Mouse (Mus musculus): ENCODE results near the gene Tmem267. TPM values are rescaled to one million over a fixed set of nuclear protein-coding genes. Genes with fewer than 3 reads are reported as not detected.

Gene Tmem267
- total RNA-seq, 2 experiments from 2014 or later, result 12.3 to 14.2 TPM

Other genes with a start within 250 kb of the Tmem267 start
- gene Paip1, start 59.4 kb upstream of the Tmem267 start, total RNA-seq (2021), result 10 to 100 TPM; 78.6 to 79.2 TPM
- gene 4833420G17Rik, start 25.3 kb upstream of the Tmem267 start, total RNA-seq (2021), result 1 to 10 TPM; 5.4 to 6.6 TPM
- gene 3110070M22Rik, start 344 bp downstream of the Tmem267 start, total RNA-seq (2021), result under 1 TPM; 0.32 to 0.49 TPM
- under 1 TPM; 0.24 to 0.38 TPM for gene Ccl28, start 135.8 kb downstream of the Tmem267 start, total RNA-seq (2021)
- 10 to 100 TPM; 30.7 to 30.9 TPM for gene Hmgcs1, start 202.3 kb downstream of the Tmem267 start, total RNA-seq (2021)